Mouse (Mus musculus) ES-Bruce4 (cell line): ENCODE measurements around the gene Ext2. TPM values are rescaled to one million over a fixed set of nuclear protein-coding genes. Genes with fewer than 3 reads are reported as not detected.

Experiments used
- H3K27ac ChIP-seq: 2 replicates; pipeline ENCODE4 v1.5.1; 2012; ENCODE audit warnings: low read length, inconsistent platforms; ENCODE audit not compliant: insufficient read depth
- H3K27me3 ChIP-seq: 2 replicates; pipeline ENCODE4 v1.6.1; 2012; ENCODE audit warnings: mild to moderate bottlenecking, low read length, inconsistent platforms; ENCODE audit not compliant: control insufficient read depth, poor library complexity, insufficient read depth, severe bottlenecking
- H3K36me3 ChIP-seq: 2 replicates; pipeline ENCODE4 v1.6.1; 2012; ENCODE audit warnings: inconsistent platforms, mild to moderate bottlenecking, low read length, moderate library complexity; ENCODE audit not compliant: control insufficient read depth, poor library complexity, insufficient read depth, severe bottlenecking
- H3K4me1 ChIP-seq: one replicate; pipeline ENCODE4 v1.8.1; 2011; ENCODE audit warnings: low read length; ENCODE audit not compliant: control insufficient read depth, insufficient read depth
- H3K4me3 ChIP-seq: 2 replicates; pipeline ENCODE4 v1.5.1; 2011; ENCODE audit warnings: low read depth, mild to moderate bottlenecking, low read length
- H3K9ac ChIP-seq: 2 replicates; pipeline ENCODE4 v1.6.1; 2012; ENCODE audit warnings: low read depth, mild to moderate bottlenecking, inconsistent platforms; ENCODE audit not compliant: poor library complexity, severe bottlenecking
- H3K9me3 ChIP-seq: replicated peaks from 2 replicates; pipeline ENCODE4 v1.6.1; 2012; ENCODE audit warnings: mild to moderate bottlenecking, low read length, inconsistent platforms; ENCODE audit not compliant: control insufficient read depth, poor library complexity, insufficient read depth, severe bottlenecking
- CTCF ChIP-seq: IDR thresholded peaks from one replicate; pipeline ENCODE4 v1.8.1; 2011; ENCODE audit warnings: low read depth, low read length
- EP300 ChIP-seq: IDR thresholded peaks from 2 replicates; pipeline ENCODE4 v1.6.1; 2011; ENCODE audit warnings: low read depth, low read length; ENCODE audit not compliant: insufficient read depth
- POLR2A ChIP-seq: IDR thresholded peaks from one replicate; pipeline ENCODE4 v1.8.1; 2011; ENCODE audit warnings: low read length; ENCODE audit not compliant: insufficient read depth
- polyA plus RNA-seq: library from polyadenylated mRNA; stranded (reverse); fragments of >200 nt; gene quantifications from 2 replicates; pipeline ENCODE4 v1.2.4, GENCODE M21; 2011; ENCODE audit warnings: low read depth; ENCODE audit not compliant: missing spikeins, insufficient read depth, insufficient read length

Gene Ext2
- polyA plus RNA-seq, 1 experiment: 32.8 TPM

GRCm38 (mm10) chr2:93805066-93805465, 17.3 kb downstream of the Ext2 start:
- H3K27ac ChIP-seq: no peak overlapping the region
- no peak overlapping the region for H3K4me3 ChIP-seq
- no peaks in the 10 kb centered on the region for H3K4me1 ChIP-seq
- no peaks in the 10 kb centered on the region for H3K9me3 ChIP-seq
- no peak overlapping the region for H3K9ac ChIP-seq
- H3K27me3 ChIP-seq: no peaks in the 10 kb centered on the region
- peaks cover 2% of the 10 kb centered on the region; the same call in 1 of the 2 replicates for H3K36me3 ChIP-seq
- no peak for TF ChIP-seq POLR2A
- TF ChIP-seq EP300: no peak
- TF ChIP-seq CTCF: no peak

- Histone ChIP-seq H3K9ac (no peak overlapping the region), H3K4me1 (no peaks in the 10 kb centered on the region), H3K36me3 (peaks cover 2% of the 10 kb centered on the region; the same call in 1 of the 2 replicates), H3K4me3 (no peak overlapping the region), H3K27me3 (no peaks in the 10 kb centered on the region), H3K27ac (no peak overlapping the region), H3K9me3 (no peaks in the 10 kb centered on the region)
- TF ChIP-seq CTCF (no peak), POLR2A (no peak), EP300 (no peak)
Observed at GRCm38 (mm10) chr2:93802947-93803346, 19.4 kb downstream of the Ext2 start.

- Histone ChIP-seq H3K9ac (no peak overlapping the region), H3K27me3 (no peaks in the 10 kb centered on the region), H3K4me3 (no peak overlapping the region), H3K4me1 (no peaks in the 10 kb centered on the region), H3K27ac (no peak overlapping the region), H3K36me3 (peaks cover 2% of the 10 kb centered on the region; the same call in 1 of the 2 replicates), H3K9me3 (no peaks in the 10 kb centered on the region)
- TF ChIP-seq EP300: no peak
- TF ChIP-seq CTCF: no peak
- no peak for TF ChIP-seq POLR2A
Observed at GRCm38 (mm10) chr2:93801097-93801496, 21.3 kb downstream of the Ext2 start.

- Histone ChIP-seq H3K27me3 (no peaks in the 10 kb centered on the region), H3K9me3 (no peaks in the 10 kb centered on the region), H3K4me1 (no peaks in the 10 kb centered on the region), H3K36me3 (peaks cover 2% of the 10 kb centered on the region; the same call in 1 of the 2 replicates), H3K9ac (no peak overlapping the region), H3K4me3 (no peak overlapping the region), H3K27ac (no peak overlapping the region)
- TF ChIP-seq CTCF (no peak), POLR2A (no peak), EP300 (no peak)
Observed at GRCm38 (mm10) chr2:93797162-93797795, 25.1 kb downstream of the Ext2 start.

GRCm38 (mm10) chr2:93794375-93794774, 28.0 kb downstream of the Ext2 start:
- Histone ChIP-seq H3K36me3 (no peaks in the 10 kb centered on the region), H3K4me1 (no peaks in the 10 kb centered on the region)
- TF ChIP-seq EP300: no peak
- TF ChIP-seq POLR2A: no peak
- TF ChIP-seq CTCF: no peak

GRCm38 (mm10) chr2:93791516-93792499, 30.6 kb downstream of the Ext2 start:
- H3K9me3 ChIP-seq: no peaks in the 10 kb centered on the region
- no peak overlapping the region for H3K27ac ChIP-seq
- no peak overlapping the region for H3K9ac ChIP-seq
- TF ChIP-seq CTCF (no peak), EP300 (no peak), POLR2A (no peak)
- no peaks in the 10 kb centered on the region for H3K36me3 ChIP-seq
- no peak overlapping the region for H3K4me3 ChIP-seq
- H3K27me3 ChIP-seq: no peaks in the 10 kb centered on the region
- no peaks in the 10 kb centered on the region for H3K4me1 ChIP-seq

More at GRCm38 (mm10) chr2:93794375-93794774, 28.0 kb downstream of the Ext2 start:
- H3K27me3 ChIP-seq: no peaks in the 10 kb centered on the region
- H3K27ac ChIP-seq: no peak overlapping the region
- H3K9ac ChIP-seq: no peak overlapping the region
- H3K9me3 ChIP-seq: no peaks in the 10 kb centered on the region
- no peak overlapping the region for H3K4me3 ChIP-seq
